Mouse (Mus musculus) layer of hippocampus, adult 2 months (tissue): ENCODE measurements around the gene Il12rb1. TPM values are rescaled to one million over a fixed set of nuclear protein-coding genes. Genes with fewer than 3 reads are reported as not detected.

Experiments used
- DNase-seq, 2 experiments: peaks; one replicate each; pipeline ENCODE4 v3.0.0; 2022; ENCODE audit warnings: low spot score in 2 of 2
- H3K27ac ChIP-seq: fragments of 200-600 bp; 2 replicates; pipeline ENCODE4 v1.8.1; 2022
- H3K4me3 ChIP-seq: fragments of 200-600 bp; 2 replicates; pipeline ENCODE4 v1.8.1; 2022; ENCODE audit warnings: mild to moderate bottlenecking
- CTCF ChIP-seq: fragments of 200-600 bp; conservative IDR thresholded peaks from 2 replicates; pipeline ENCODE4 v1.8.1; 2022; ENCODE audit warnings: antibody characterized with exemption, mild to moderate bottlenecking, moderate library complexity
- total RNA-seq, 2 experiments: library from RNA; stranded (reverse); gene quantifications; 2 replicates each; pipeline ENCODE4 v1.2.3; 2021

Il12rb1 gene
- total RNA-seq, 2 experiments from 2014 or later = 0.61 to 1.1 TPM

DNA sequence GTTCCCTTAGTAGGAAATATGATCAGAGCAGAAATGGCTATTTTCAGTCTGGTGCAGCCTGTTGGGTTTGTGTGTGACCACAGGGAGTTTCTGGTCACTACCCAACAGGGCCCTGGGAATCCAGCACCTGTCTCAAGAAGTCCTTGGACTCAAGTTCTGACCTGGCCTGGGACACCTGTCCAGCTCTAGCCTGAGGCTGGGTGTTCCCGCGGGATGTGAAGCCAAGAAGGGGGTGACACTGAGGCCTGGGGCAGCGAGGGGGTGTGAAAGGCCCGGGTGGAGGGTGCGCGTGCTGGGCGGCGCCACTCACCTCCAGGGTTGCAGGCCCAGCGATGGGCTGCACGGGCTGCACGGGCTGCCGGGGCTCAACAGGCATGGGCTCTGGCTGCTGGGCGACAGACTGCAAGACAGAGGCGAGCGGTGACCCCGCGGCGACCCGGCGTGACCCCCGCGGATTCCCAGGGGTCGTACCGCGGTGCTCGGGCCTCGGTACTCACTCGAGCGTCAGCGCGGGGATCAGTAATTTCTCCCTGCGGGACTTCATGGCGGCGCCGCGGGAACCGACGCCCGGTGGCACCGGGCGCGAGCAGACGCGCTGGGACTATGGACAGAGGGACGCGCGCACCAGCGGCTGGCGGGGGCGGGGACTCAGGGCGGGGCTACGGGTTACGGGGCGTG is 11.7 kb upstream of the Il12rb1 start:
- no peak for TF ChIP-seq CTCF
- Histone ChIP-seq H3K4me3 (peak overlapping the region; percentile 82), H3K27ac (peak overlapping the region; percentile 99)
- no peak for DNase-seq

DNA sequence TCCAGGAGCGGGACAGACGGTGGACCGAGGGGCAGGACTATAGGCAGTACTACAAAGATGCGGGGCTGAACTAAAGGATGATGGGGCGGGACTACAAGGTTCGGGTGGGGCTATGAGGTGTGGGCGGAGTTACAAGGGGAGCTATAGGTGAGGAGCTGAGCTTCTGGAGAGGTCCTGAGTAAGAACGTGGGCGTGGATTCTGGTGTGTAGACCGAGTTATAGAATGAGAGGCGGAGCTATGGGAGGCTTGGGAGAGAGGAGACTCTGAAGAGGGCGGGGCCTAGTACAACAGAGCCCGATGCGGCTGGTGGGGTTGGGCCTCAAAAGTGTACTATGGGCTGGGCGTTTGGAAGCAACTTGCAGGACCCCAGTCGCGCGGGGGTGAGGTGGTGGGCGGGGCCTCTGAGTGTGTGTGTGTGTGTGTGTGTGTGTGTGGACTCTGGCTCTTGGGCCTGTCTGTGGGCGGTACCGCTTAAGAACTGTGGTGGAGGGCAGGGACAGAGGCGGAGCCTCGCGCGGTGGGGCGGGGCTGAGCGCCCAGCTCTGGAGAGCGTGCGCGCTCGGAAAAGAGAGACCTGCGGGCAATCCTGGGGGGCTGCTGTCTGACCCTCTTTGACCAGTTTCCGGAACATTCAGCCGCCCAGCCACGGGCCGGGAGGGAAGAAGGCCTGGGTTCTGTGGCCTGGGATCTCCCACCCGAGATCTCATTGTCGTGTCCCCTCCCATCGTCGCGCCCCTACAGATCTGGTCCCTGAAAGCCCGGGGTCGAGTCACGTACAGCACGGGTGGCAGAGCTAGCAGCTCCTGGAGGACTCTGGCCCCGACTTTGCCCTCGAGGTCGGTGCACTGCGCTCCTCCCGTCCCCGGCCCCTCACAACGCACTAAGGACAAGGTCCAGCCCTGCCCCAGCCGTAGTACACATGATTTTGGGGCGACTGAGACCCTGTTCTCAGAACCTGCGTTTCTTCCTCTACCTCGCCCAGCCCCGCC is 10.9 kb upstream of the Il12rb1 start:
- H3K27ac ChIP-seq = peak overlapping the region; percentile 99
- DNase-seq = peak; percentile 88 to 95
- peak overlapping the region; percentile 82 for H3K4me3 ChIP-seq
- TF ChIP-seq CTCF = no peak

GRCm38 (mm10) chr8:70798281-70798680 is 10.0 kb upstream of the Il12rb1 start:
- 0 out of 2 replicates have a peak, but pooled peaks have one; percentile 9 for TF ChIP-seq CTCF
- peak; percentile 71 to 83 for DNase-seq
- H3K4me3 ChIP-seq = peak overlapping the region; percentile 82
- peak overlapping the region; percentile 99 for H3K27ac ChIP-seq

- peak overlapping the region; percentile 28; the same call in 1 of the 2 replicates for H3K4me3 ChIP-seq
- TF ChIP-seq CTCF = no peak
- DNase-seq = peak in 1 of 2 experiments; percentile 63
- H3K27ac ChIP-seq = peak overlapping the region; percentile 99
Measured at GRCm38 (mm10) chr8:70800648-70801047, 7.6 kb upstream of the Il12rb1 start.

DNA sequence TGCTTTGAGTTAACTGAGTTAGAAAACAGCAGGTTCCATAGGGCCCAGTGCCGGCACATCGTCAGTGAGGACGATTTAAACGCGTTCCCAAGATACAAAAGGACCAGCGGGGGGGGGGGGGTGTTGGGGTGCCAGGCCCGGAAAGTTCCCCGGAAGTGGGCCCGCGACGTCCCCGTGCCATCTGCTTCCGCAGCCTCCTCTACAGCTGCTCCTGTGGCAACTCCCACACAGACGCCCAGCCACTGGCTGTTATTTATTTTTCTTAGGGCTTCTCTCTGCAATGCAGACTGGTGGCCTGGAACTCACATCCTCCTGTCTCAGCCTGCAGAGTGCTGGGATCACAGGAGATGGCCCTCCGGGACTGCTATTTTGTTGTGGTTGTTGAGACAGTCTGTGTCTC is 7.1 kb upstream of the Il12rb1 start:
- H3K27ac ChIP-seq = peak overlapping the region; percentile 99

GRCm38 (mm10) chr8:70801830-70802229 is 6.4 kb upstream of the Il12rb1 start:
- no peak for TF ChIP-seq CTCF
- no peak for DNase-seq
- Histone ChIP-seq H3K27ac (peak overlapping the region; percentile 99), H3K4me3 (peak overlapping the region; percentile 11; the same call in 1 of the 2 replicates)

More for the DNA sequence above, 7.1 kb upstream of the Il12rb1 start:
- H3K4me3 ChIP-seq = no peak overlapping the region
- no peak for TF ChIP-seq CTCF
- DNase-seq = peak; percentile 86 to 89

- no peak for DNase-seq
- H3K4me3 ChIP-seq = peak overlapping the region; percentile 66
- peak overlapping the region; percentile 99 for H3K27ac ChIP-seq
- peak; percentile 38 for TF ChIP-seq CTCF
Measured at GRCm38 (mm10) chr8:70802786-70803510, 5.3 kb upstream of the Il12rb1 start.

DNA sequence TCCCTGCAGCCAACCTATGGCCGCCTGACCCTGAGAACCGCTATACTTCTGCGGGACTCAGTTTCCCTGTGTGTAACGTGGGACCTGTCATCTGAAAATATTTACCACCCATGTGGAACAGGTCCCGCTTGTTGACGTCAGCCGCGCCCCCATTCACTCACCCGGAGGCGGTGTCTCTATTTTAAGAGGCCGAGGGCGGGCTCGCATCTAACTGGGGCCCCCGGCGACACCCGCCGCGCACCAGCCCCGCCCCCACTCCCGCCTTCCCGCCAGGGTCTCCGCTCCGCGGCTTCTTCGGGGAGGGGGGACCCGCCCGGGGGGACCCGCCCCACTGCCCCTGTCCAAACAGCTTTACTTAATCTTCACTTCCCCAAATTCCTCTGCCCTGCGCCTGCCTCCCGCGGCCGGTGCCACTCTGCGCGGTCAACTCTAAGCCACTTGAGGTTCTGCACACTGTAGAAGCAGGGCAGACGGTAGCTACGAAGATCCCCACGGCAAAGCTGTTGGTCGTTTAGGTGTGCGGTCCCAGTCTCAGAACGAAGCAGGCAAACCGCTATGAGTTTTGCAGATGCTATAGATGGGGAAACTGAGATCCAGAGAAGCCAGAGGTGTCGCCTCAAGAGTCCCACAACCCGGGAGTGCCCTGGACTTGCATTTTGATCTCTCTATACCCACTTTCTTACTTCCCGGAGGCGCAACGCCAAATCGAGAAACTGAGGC is 4.3 kb upstream of the Il12rb1 start:
- TF ChIP-seq CTCF = no peak
- Histone ChIP-seq H3K27ac (peak overlapping the region; percentile 99), H3K4me3 (peak overlapping the region; percentile 66)
- peak; percentile 70 to 75 for DNase-seq

DNA sequence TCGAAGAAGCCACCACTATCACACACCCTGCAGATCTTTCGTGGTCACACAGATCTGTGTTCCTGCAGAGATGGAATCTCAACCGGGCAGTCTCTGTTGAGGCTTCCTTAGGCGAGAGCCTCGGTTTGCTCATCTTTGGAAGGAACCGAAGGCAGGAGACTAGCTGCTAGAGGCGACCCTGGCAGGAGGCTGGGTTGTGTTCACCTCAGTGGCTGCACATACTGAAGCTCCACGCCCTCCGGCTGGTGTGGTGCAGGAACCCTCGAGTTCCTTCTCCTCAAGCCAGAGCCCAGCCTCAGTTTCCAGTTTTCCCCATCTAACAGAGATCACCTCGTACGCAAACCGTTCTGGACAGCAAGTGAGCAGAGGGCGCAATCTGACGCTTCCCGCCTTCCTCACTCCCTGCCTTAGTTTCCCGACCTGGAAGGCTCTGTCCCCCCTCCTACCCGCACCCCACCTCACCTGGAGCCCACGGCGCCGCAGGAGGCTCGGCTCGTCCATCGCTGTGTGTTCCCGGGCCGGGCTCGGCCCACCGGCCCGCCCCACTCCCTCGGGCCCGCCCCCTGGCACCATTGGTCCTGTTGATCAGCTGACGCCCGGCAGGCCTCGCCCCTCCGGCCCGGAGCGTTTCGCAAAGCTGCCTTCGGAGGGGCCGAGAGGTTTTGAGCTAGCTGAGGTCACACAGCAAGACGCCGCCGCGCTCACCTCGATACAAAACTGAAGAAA is 3.6 kb upstream of the Il12rb1 start, which contains the start of gene Mast3:
Gene Mast3, minus strand, starts transcription at position 574 of the 726 bp plus-strand sequence.
- Histone ChIP-seq H3K4me3 (peak within 1 kb of the TSS; percentile 66), H3K27ac (peak within 1 kb of the TSS; percentile 99)
- TF ChIP-seq CTCF = no peak
- DNase-seq = peak; percentile 82 to 87

DNA sequence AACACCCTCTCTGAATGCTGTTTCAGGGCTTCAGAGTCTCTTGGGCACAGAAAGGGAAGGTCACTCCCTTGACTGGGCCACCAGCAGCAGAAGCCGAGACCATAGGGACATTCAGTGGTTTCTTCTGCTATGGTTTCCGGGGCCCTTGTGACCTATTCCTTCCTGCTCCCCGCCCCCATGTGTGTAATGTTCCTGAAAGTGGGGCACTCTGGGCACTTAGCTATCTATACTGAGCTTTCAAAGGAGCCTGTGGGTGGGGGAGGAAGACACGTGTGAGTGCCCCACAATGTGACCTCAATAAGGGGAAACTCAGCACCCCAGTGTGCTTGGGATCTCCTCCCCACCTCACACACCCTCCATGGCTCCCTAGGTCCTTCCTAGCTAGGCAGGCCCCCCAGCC is 1.7 kb upstream of the Il12rb1 start:
- peak overlapping the region; percentile 70 for H3K27ac ChIP-seq
- DNase-seq = no peak

GRCm38 (mm10) chr8:70807304-70807703 is 945 bp upstream of the Il12rb1 start:
- DNase-seq = no peak
- Histone ChIP-seq H3K27ac (peak overlapping the region; percentile 70), H3K4me3 (no peak overlapping the region)
- no peak for TF ChIP-seq CTCF

More for the DNA sequence above, 1.7 kb upstream of the Il12rb1 start:
- H3K4me3 ChIP-seq = no peak overlapping the region
- TF ChIP-seq CTCF = no peak
